Mouse (Mus musculus) liver, embryonic 14.5 days (tissue): ENCODE measurements at regions not wholly inside any gene's neighbourhood (a gene's known extent, or its start where the extent isn't known, plus 50 kb on each side); places are given as distances from the start of the nearest gene placed in this dataset.

ENCODE experiments used
- CTCF ChIP-seq: IDR thresholded peaks from 2 replicates; pipeline ENCODE4 v1.5.1; 2016; ENCODE audit warnings: antibody characterized with exemption, low read depth, control low read depth
- EP300 ChIP-seq: IDR thresholded peaks from 2 replicates; pipeline ENCODE4 v1.6.1; 2016; ENCODE audit warnings: antibody characterized with exemption, low read depth

DNA sequence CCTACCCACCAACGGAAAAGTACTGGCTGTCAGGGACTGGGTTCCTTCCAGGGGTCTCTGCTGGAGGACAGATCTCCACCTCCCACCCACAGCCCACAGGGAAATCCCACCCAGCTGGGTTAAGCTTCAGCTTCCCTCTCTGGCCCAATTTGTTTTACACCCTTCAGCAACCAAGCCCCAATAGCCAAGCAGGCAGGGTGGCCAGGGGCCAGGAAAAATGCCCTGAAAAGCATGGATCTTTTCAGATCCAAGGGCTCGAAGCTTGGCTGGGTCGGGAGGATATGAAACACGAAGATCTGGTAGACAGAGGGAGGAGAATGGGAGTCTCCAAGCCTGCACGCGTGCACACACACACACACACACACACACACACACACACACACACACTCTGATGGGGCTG lies 302.4 kb downstream of the Sox9 start:
- TF ChIP-seq CTCF: no peak
- no peak for TF ChIP-seq EP300
